Mouse (Mus musculus) left cerebral cortex, adult 9 months (tissue): ENCODE measurements around the gene Map2k7.
A peak's percentile ranks its signal among the peaks of the same experiment; 100 is the strongest.

Experiments used
- DNase-seq, 2 experiments: peaks; one replicate each; pipeline ENCODE4 v3.0.0; 2022; ENCODE audit warnings: low spot score in 2 of 2

Gene Map2k7

GRCm38 (mm10) chr8:4259125-4259804, 20.7 kb downstream of the Map2k7 start, which contains the start of gene Ctxn1:
Gene Ctxn1, minus strand, starts transcription at chr8:4259274.
- DNase-seq, result peak; percentile 90 to 91

- no peak for DNase-seq
Measured at GRCm38 (mm10) chr8:4259805-4260170, 21.2 kb downstream of the Map2k7 start.

GRCm38 (mm10) chr8:4263105-4263791, 24.7 kb downstream of the Map2k7 start:
- no peak for DNase-seq

GRCm38 (mm10) chr8:4265160-4265914, 26.8 kb downstream of the Map2k7 start:
- no peak for DNase-seq

GRCm38 (mm10) chr8:4267627-4268026, 29.1 kb downstream of the Map2k7 start:
- no peak for DNase-seq

- no peak for DNase-seq
Measured at GRCm38 (mm10) chr8:4269609-4270008, 31.1 kb downstream of the Map2k7 start.

GRCm38 (mm10) chr8:4275275-4276110, 37.0 kb downstream of the Map2k7 start, which contains the start of gene Timm44:
Gene Timm44, minus strand, starts transcription at chr8:4275913.
- DNase-seq, result peak; percentile 93 to 95

- DNase-seq, result no peak
Measured at GRCm38 (mm10) chr8:4276111-4276465, 37.5 kb downstream of the Map2k7 start.

GRCm38 (mm10) chr8:4292738-4293137, 54.2 kb downstream of the Map2k7 start:
- no peak for DNase-seq
